Mouse (Mus musculus) kidney, postnatal 25 days (tissue): ENCODE results near the gene Gm20741.
A peak's percentile ranks its signal among the peaks of the same experiment; 100 is the strongest.

ENCODE experiments used
- DNase-seq, 2 experiments: peaks; one replicate each; pipeline ENCODE4 v3.0.0; 2021; ENCODE audit warnings: mixed read lengths in 2 of 2

Gm20741 gene

GRCm38 (mm10) chr16:88811827-88812226 lies at the start of gene Gm20741:
TSS of gene Gm20741 (minus strand) at chr16:88812220.
- peak in 1 of 2 experiments; percentile 22 for DNase-seq

- peak in 1 of 2 experiments; percentile 45 for DNase-seq
Measured at GRCm38 (mm10) chr16:88851450-88851849, 39.4 kb upstream of the Gm20741 start.

- no peak for DNase-seq
Measured at GRCm38 (mm10) chr16:88848558-88848957, 36.5 kb upstream of the Gm20741 start.

GRCm38 (mm10) chr16:88847363-88847762 lies 35.3 kb upstream of the Gm20741 start:
- DNase-seq = peak in 1 of 2 experiments; percentile 6

GRCm38 (mm10) chr16:88826978-88827377 lies 15.0 kb upstream of the Gm20741 start:
- DNase-seq = no peak

GRCm38 (mm10) chr16:88826095-88826652 lies 14.2 kb upstream of the Gm20741 start, which contains the start of gene Krtap14:
TSS of gene Krtap14 (minus strand) at chr16:88826145.
- no peak for DNase-seq

- peak; percentile 32 for DNase-seq
Measured at GRCm38 (mm10) chr16:88823736-88824135, 11.7 kb upstream of the Gm20741 start.

- peak in 1 of 2 experiments; percentile 35 for DNase-seq
Measured at GRCm38 (mm10) chr16:88820066-88820465, 8.0 kb upstream of the Gm20741 start, which contains the start of gene Krtap15. TSS of gene Krtap15 (plus strand) at chr16:88820215.

GRCm38 (mm10) chr16:88786786-88787185 lies 25.2 kb downstream of the Gm20741 start:
- DNase-seq = no peak

- DNase-seq = no peak
Measured at GRCm38 (mm10) chr16:88777596-88777995, 34.4 kb downstream of the Gm20741 start, which contains the start of gene Gm5965. TSS of gene Gm5965 (plus strand) at chr16:88777896.

- no peak for DNase-seq
Measured at GRCm38 (mm10) chr16:88774106-88774505, 37.9 kb downstream of the Gm20741 start, which contains the start of gene 2310057N15Rik. TSS of gene 2310057N15Rik (minus strand) at chr16:88774206.
